Mouse (Mus musculus) liver, postnatal 0 days (tissue): ENCODE data around the gene Nfkbib.
A peak's percentile ranks its signal among the peaks of the same experiment; 100 is the strongest.

Experiments
- CTCF ChIP-seq: sonication (generic); IDR thresholded peaks from 2 replicates; pipeline ENCODE4 v1.5.1; 2016; ENCODE audit warnings: antibody characterized with exemption, low read depth
- EP300 ChIP-seq: IDR thresholded peaks from 2 replicates; pipeline ENCODE4 v1.6.1; 2016; ENCODE audit warnings: antibody characterized with exemption, low read depth, mild to moderate bottlenecking

DNA sequence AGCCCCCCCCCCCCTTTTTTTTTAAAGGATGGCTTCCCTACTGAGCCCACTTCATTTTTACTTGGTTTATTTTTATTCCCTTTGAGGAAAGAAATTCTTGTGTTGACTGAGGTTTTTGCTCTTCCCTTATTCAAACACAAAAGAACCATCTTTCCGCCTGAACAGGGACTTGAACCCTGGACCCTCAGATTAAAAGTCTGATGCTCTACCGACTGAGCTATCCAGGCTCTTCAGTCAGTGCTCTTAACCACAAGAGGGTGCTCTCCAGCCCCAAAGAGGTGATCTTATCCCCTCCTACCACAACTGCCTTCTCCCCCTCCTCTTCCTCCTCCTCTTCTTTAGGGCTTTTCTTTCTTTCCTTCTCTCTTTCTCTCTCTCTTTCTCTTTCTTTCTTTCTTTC lies 26.5 kb upstream of the Nfkbib start:
- TF ChIP-seq CTCF (peak; percentile 60), EP300 (no peak)
